20 mouse cellular contexts compared by ENCODE assay signal in the genomic region with DNA sequence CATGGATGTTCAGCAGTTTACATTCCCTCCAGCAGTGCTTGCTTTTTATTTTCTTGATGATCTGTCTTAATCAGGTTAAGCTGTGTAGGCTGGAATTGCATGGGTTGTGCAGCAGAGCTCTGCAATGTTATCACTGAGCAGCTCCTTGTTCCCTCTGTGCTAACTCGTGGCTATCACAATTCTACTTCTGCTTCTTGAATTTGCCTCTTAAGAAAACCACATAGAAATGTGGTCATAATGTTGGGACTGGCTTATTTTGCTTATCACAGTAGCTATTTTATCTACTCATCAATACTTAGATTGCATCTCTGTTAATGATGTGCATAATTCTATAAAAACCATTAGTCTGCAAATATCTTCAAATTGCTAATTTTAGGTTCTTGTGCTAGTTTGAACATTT. TPM values are rescaled to one million over a fixed set of nuclear protein-coding genes. Genes with fewer than 3 reads are reported as not detected.
DNase-seq lines count a peak whose midpoint lies in the region; ATAC-seq lines count a peak whose summit lies in the region.
"Had no signal": no experiment of that assay in that cellular context is flagged by ENCODE, and none has a peak within 500 bp of the region (broad histone marks: within the 10 kb centered on the region; RNA-seq: fewer than 3 reads in every experiment).

No protein-coding gene starts in this region.

- ATAC-seq in granulocyte monocyte progenitor cell, adult 5-6 weeks (replicated peaks; ENCODE audit: poor library complexity, severe bottlenecking): peak; percentile 17; the same call in 1 of the 2 replicates
- ATAC-seq in megakaryocyte progenitor cell, adult 5-6 weeks (replicated peaks; ENCODE audit: poor library complexity): peak; percentile 91
- ATAC-seq: forebrain, embryonic 13.5 days; forebrain, embryonic 15.5 days; forebrain, postnatal 0 days had no signal

- intact Hi-C loops in gastrocnemius, postnatal 36 days (cut with DNase I): no loop called here

- DNase-seq in 416B (ENCODE audit: low read depth): peak; percentile 22
- DNase-seq in MEL-GATA-1-ER (ENCODE audit: extremely low read depth, low read depth): peak; percentile 75
- DNase-seq in gastrocnemius, postnatal 36 days: no peak
- DNase-seq in heart, adult 18-20 months: no peak
- no peak for DNase-seq in lung, postnatal 36 days
- no peak for DNase-seq in kidney, postnatal 14 days
- DNase-seq: adrenal gland, adult 2 months; adrenal gland, postnatal 10 days; adrenal gland, postnatal 25 days; cerebellum, adult 11 months; cerebellum, adult 18-20 months; cerebellum, adult 8-10 months; cerebellum, adult 9-11 months; cerebellum, postnatal 14 days; cerebellum, postnatal 36 days; forebrain, postnatal 0 days had no signal

RNA-seq across cellular contexts. Expression of gene Lrrc19, which starts 32.1 kb away (rescaled TPM):
- not detected in 2 replicates for total RNA-seq in granulocyte monocyte progenitor cell, adult 5-6 weeks (2014; fragmentation: Nextera tagmentation)
- not detected in 2 replicates for total RNA-seq in granulocyte monocyte progenitor cell, adult 5-6 weeks (2017)
- total RNA-seq in megakaryocyte progenitor cell, adult 5-6 weeks (2015): not detected in 2 replicates
- not detected in 2 replicates for total RNA-seq in megakaryocyte progenitor cell, adult 5-6 weeks (2017)
- total RNA-seq in gastrocnemius, postnatal 36 days (2021): not detected
- total RNA-seq in heart, adult 18-20 months (2021): not detected
- total RNA-seq: adrenal gland, adult 2 months; adrenal gland, postnatal 10 days; adrenal gland, postnatal 25 days; forebrain, postnatal 0 days had no signal

RNA-seq across cellular contexts. Expression of gene Tek, which starts 57.1 kb away (rescaled TPM):
- 0.26 and 0.84 TPM in 2 replicates for total RNA-seq in granulocyte monocyte progenitor cell, adult 5-6 weeks (2014; fragmentation: Nextera tagmentation)
- total RNA-seq in granulocyte monocyte progenitor cell, adult 5-6 weeks (2017): 0.36 and 4.4 TPM in 2 replicates
- 0.64 and 0.69 TPM in 2 replicates for total RNA-seq in megakaryocyte progenitor cell, adult 5-6 weeks (2015)
- total RNA-seq in megakaryocyte progenitor cell, adult 5-6 weeks (2017): 0.46 and 1.2 TPM in 2 replicates
- total RNA-seq in gastrocnemius, postnatal 36 days (2021): 10 to 100 TPM; 11.7 to 13.7 TPM
- total RNA-seq in heart, adult 18-20 months (2021): 10 to 100 TPM; 32.2 to 34.7 TPM

Comparison
In these comparisons a context has a peak if more than half of its experiments do, and no peak if none do; other contexts are left out.
1. DNase-seq: peak in 416B (single experiment) and MEL-GATA-1-ER (single experiment); none in gastrocnemius, postnatal 36 days (0 of 2), heart, adult 18-20 months (0 of 2), lung, postnatal 36 days (single experiment) and kidney, postnatal 14 days (single experiment).